Mouse (Mus musculus): ENCODE results near the gene Rbms3.

GRCm38 (mm10) chr9:117059586-117059985, 570.1 kb downstream of the Rbms3 start:
- TF ChIP-seq CTCF (IDR thresholded peaks at IDR 0.05; ENCODE audit: insufficient read depth, low read depth, low read length): no peak
- TF ChIP-seq POLR2A (IDR thresholded peaks at IDR 0.05; ENCODE audit: insufficient read depth, low read depth, low read length): no peak
